Mouse (Mus musculus): ENCODE measurements around the gene Smoc1. TPM values are rescaled to one million over a fixed set of nuclear protein-coding genes. Genes with fewer than 3 reads are reported as not detected.

Smoc1 gene
- polyA plus RNA-seq, 1 experiment: 0.38 TPM

GRCm38 (mm10) chr12:81225966-81226577, 199.5 kb downstream of the Smoc1 start:
- no peak for TF ChIP-seq POLR2A (IDR thresholded peaks at IDR 0.05; ENCODE audit: borderline replicate concordance, low read depth, low read length)
- no peak for TF ChIP-seq CTCF (IDR thresholded peaks at IDR 0.05; ENCODE audit: low read depth, low read length)
- Histone ChIP-seq H3K27ac (ENCODE audit: insufficient read depth, low read depth, low read length) (no peak overlapping the region), H3K4me1 (ENCODE audit: control insufficient read depth, insufficient read depth, low read length) (no peaks in the 10 kb centered on the region), H3K4me3 (ENCODE audit: insufficient read depth, low read length) (no peak overlapping the region)

DNA sequence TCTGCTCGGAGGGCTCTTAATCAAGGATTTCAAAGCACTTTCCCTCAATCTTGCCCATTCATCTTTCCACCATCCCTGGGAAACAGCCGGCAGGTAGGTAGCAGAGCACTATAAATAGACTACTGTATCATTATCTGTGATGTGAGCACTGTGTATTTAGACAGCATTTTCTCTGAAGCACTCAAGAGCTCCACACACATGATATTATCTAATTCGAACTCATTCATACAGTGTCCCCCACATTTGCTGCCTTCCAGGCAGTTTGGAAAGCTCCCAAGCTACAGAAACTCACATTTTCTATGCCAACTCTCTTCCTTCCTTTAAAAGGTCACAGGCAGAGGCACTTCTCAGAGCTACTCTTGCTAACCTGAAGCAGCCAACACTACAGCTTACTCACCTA, 200.0 kb downstream of the Smoc1 start:
- H3K4me1 ChIP-seq (ENCODE audit: control insufficient read depth, insufficient read depth, low read length): no peaks in the 10 kb centered on the region
- no peak for TF ChIP-seq POLR2A (IDR thresholded peaks at IDR 0.05; ENCODE audit: borderline replicate concordance, low read depth, low read length)
- TF ChIP-seq CTCF (IDR thresholded peaks at IDR 0.05; ENCODE audit: low read depth, low read length): no peak
- H3K4me3 ChIP-seq (ENCODE audit: insufficient read depth, low read length): no peak overlapping the region
- no peak overlapping the region for H3K27ac ChIP-seq (ENCODE audit: insufficient read depth, low read depth, low read length)

DNA sequence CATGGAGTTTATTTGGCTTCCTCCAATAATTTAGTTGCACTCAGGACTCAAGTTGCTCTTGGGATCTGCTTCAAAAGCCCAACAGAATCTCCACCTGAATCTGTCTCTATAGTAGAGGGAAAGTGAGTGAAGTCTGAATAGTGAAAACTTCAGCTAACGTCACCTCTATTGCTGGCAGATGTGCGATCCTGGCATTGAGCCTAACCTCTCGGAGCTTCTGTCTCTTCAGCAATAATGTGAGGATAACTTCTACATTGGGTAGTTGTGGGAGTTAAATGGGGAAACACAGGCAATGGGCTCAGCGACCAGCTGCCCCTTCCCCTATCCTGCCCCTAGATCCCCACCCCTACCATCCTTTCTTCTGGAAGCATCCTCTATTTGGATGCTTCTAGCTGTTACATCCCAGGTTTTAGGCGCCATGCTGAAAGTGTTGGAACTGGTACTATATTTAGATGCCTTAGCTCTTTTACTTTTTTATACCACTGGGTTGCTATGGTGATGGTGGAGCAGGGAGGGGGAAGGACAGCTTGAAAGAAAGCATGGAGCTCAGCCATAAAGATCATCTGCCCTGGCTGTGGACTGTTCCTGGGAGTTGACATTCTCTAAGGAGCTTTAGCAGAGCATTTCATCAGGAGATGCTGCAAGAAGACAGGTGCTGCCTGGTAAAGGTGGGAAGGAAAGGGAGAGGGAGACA, 201.3 kb downstream of the Smoc1 start:
- Histone ChIP-seq H3K27ac (ENCODE audit: insufficient read depth, low read depth, low read length) (no peak overlapping the region), H3K4me3 (ENCODE audit: insufficient read depth, low read length) (no peak overlapping the region), H3K4me1 (ENCODE audit: control insufficient read depth, insufficient read depth, low read length) (no peaks in the 10 kb centered on the region)
- TF ChIP-seq POLR2A (IDR thresholded peaks at IDR 0.05; ENCODE audit: borderline replicate concordance, low read depth, low read length) (no peak), CTCF (IDR thresholded peaks at IDR 0.05; ENCODE audit: low read depth, low read length) (no peak)

GRCm38 (mm10) chr12:81233746-81234380, 207.3 kb downstream of the Smoc1 start:
- TF ChIP-seq POLR2A (IDR thresholded peaks at IDR 0.05; ENCODE audit: borderline replicate concordance, low read depth, low read length) (no peak), CTCF (IDR thresholded peaks at IDR 0.05; ENCODE audit: low read depth, low read length) (no peak)

DNA sequence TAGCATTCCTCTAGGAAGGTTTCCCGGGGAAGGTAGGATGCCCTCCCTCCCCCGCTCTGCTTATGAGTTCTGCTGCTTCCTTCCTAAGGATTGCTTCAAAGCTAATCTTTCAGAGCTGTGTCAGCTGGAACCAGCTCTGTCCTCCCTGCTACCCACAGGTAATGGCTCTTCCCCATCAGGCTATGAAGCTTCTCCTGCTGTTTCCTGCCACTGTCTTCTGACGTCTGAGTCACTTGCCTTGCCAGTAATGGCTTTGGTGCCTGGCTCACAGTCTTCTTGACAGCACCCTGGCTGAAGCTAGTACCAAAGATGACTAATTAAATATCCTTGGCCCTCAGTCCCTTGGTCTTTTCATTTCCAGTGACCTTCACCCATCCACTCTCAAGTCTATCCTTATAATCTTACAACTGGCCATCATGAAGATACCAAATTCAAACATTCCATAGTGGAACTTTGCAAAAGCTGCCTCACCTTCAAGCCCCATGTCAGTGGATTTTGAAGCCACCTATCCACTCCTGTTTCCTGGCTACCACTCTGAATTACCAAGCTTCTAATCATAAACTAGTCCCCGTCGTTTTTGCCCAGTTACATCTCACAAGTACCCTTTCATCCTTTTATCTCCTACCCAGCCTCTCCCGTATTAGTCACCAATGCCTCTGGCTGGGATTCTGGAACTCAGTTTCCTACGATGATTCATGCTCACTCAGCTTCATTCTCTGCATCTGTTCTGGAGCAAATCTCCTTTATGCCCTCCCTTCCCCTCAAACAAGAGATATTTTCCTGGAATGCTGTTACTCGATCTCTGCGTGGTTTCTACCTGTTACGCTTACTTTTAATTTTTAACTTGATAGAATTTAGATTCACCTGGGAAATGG, 209.1 kb downstream of the Smoc1 start:
- H3K4me3 ChIP-seq (ENCODE audit: insufficient read depth, low read length): no peak overlapping the region
- no peaks in the 10 kb centered on the region for H3K4me1 ChIP-seq (ENCODE audit: control insufficient read depth, insufficient read depth, low read length)
- TF ChIP-seq POLR2A (IDR thresholded peaks at IDR 0.05; ENCODE audit: borderline replicate concordance, low read depth, low read length) (no peak), CTCF (IDR thresholded peaks at IDR 0.05; ENCODE audit: low read depth, low read length) (no peak)
- H3K27ac ChIP-seq (ENCODE audit: insufficient read depth, low read depth, low read length): no peak overlapping the region

More at GRCm38 (mm10) chr12:81233746-81234380, 207.3 kb downstream of the Smoc1 start:
- Histone ChIP-seq H3K4me1 (ENCODE audit: control insufficient read depth, insufficient read depth, low read length) (no peaks in the 10 kb centered on the region), H3K27ac (ENCODE audit: insufficient read depth, low read depth, low read length) (no peak overlapping the region), H3K4me3 (ENCODE audit: insufficient read depth, low read length) (no peak overlapping the region)

Other genes with a start within 250 kb of the Smoc1 start
- 144 and 157 TPM in 2 replicates for gene Susd6, start 236.3 kb upstream of the Smoc1 start, polyA plus RNA-seq (2012; ENCODE audit: insufficient read depth, insufficient read length, missing spikeins)
- gene Srsf5, start 81.3 kb upstream of the Smoc1 start, polyA plus RNA-seq (2012; ENCODE audit: insufficient read depth, insufficient read length, missing spikeins): 556 and 652 TPM in 2 replicates
- gene Slc10a1, start 58.1 kb upstream of the Smoc1 start, polyA plus RNA-seq (2012; ENCODE audit: insufficient read depth, insufficient read length, missing spikeins): not detected in 2 replicates